Mouse (Mus musculus): Measurements from ENCODE around the gene Izumo4.

DNA sequence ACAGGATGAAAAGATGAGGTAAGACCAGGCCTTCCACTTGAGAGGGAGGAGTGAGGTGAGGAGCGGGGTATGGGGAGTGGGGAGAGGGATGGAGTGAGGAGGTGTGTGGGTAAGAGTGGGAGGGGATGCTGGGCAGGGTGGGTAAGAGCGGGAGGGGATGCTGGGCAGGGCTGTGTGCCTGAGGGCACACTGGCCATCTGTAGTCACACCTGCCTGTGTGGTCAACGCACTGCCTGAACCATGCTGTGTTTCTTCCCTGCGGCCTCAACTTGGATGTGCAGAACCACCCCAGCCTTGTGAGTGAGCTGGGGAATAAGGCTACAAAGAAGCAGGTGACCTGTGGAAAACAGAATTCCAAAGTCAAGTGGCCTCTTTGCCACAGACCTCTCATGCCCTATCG lies 2.4 kb downstream of the Izumo4 start:
- TF ChIP-seq CTCF (IDR thresholded peaks at IDR 0.05; ENCODE audit: control insufficient read depth, insufficient read depth, low read length) = no peak
- no peak for TF ChIP-seq POLR2A (IDR thresholded peaks at IDR 0.05; ENCODE audit: borderline replicate concordance, control insufficient read depth, low read depth, low read length)
